Mouse (Mus musculus) heart, adult 10 weeks (tissue): Measurements from ENCODE around the gene Hsdl2. TPM values are rescaled to one million over a fixed set of nuclear protein-coding genes. Genes with fewer than 3 reads are reported as not detected.

Experiments used
- polyA plus RNA-seq: library from polyadenylated mRNA; stranded (reverse); fragments of 350-450 nt; fragmentation: Illumina TruSeq; extraction: RNeasy Lipid Tissue Mini Kit (QIAGEN cat#74804); gene quantifications from one replicate; pipeline ENCODE4 v1.2.3, GENCODE M21; 2014; ENCODE audit warnings: low read depth, low replicate concordance

The Hsdl2 gene
- 220 TPM for polyA plus RNA-seq

DNA sequence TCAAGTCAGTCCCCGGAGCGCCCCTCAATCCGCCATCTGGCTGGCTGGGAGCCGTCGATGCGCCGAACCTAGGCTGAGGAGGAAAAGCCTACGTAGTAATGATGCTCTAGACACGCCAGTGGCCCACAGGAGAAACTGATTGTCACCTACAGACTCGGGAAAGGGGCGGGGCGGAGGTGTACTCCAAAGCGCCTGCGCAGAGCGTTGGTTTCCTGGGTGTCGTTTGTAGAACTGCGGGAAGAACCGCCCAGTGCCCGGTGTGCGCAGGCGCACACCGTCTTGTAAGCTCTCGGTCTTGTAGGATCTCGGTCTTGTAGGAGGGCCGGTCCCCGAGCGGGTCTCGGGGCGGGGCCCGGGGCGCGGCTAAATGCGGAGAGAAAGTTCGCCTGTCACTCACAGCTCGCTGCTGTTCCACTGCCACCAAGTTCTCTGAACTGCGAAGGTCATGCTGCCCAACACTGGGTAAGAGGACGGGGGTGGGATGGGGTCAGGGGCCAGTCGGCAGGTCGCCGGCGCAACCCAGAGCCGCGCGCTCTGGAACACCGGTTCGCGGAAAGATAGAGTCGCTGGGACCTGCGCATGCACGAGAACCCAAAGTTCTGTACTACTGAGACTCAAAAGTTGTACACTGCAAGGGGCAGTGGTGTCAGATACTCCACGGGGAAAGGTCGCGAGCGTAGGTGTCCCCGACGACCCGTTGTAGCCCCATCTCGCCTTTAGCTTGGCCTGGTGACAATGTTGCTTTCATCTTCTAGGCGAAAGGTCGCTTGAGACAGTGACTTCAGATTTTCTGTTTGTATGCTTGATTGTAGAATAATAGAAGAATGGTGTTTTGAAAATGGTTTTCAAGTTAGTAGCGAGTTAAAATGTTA lies at the start of gene Hsdl2:
Gene Hsdl2 (plus strand): TSS at position 250 of the 872 bp plus-strand sequence.

GRCm38 (mm10) chr4:59549175-59549976 lies 32.0 kb upstream of the Hsdl2 start, which contains the start of gene Ptbp3:
Gene Ptbp3, minus strand, starts transcription at chr4:59549364.

DNA sequence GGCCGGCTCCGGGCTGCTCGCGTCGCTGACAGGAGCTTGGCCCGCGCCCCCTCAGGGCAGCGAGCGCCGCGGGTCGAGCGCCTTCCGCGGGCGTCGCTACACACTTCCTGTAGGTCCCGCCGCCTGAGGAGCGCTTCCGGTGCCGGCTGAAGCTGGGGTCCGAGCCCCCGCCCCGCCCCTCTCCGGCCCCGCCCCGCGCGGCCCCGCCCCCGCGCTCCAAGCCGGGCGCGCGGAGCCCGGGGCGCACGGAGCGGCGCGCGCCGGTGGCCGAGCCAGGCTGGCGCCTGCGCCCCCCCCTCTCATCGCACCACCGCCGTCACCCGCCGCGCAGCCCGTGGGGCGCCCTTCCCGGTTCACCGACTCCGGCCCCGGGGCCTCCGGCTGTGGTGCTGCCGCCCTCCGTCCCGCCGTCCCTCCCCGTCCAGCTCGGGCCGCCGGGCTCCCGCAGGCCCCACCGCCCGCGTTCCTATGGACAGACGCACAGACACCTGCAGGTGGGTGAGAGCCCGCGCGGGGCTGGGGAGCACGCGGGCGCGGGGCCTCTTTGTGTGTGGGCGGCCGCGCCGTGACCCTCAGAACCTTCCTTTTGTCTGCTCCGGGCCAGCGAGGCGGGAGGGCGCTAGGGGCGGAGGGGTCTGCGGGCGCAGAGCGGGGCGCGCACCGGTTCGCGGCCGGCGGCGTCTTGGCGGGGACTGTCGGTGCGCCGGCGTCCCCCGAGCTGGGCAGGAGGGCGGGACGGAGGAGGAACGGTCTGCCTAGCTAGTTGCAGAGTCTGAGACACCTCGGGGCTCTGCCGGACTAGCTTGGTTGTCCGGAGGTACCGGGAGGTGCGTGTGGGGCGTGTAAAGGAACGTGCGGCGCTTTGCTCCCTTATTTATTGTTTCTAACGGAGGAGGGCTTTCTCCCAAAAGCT lies 44.9 kb downstream of the Hsdl2 start, which contains the start of gene E130308A19Rik:
Gene E130308A19Rik (plus strand): TSS at position 214 of the 913 bp plus-strand sequence.

Other genes starting within 250 kb of the Hsdl2 start
- 1.8 TPM for gene Susd1, start 142.9 kb upstream of the Hsdl2 start, polyA plus RNA-seq
- gene Ptbp3, start 32.2 kb upstream of the Hsdl2 start, polyA plus RNA-seq, result 12.5 TPM
- 4.3 TPM for gene E130308A19Rik, start 44.6 kb downstream of the Hsdl2 start, polyA plus RNA-seq
- gene Inip, start 220.0 kb downstream of the Hsdl2 start, polyA plus RNA-seq, result 11.2 TPM
- gene Snx30, start 224.3 kb downstream of the Hsdl2 start, polyA plus RNA-seq, result 4.0 TPM